Mouse (Mus musculus) right cerebral cortex, postnatal 14 days (tissue): ENCODE measurements around the gene Ucn.
A peak's percentile ranks its signal among the peaks of the same experiment; 100 is the strongest.

ENCODE experiments used
- DNase-seq: peaks from one replicate; pipeline ENCODE4 v3.0.0; 2022

The Ucn gene

GRCm38 (mm10) chr5:31105814-31106335 lies 32.8 kb downstream of the Ucn start, which contains the start of gene Dnajc5g:
Gene Dnajc5g (plus strand): TSS chr5:31106285.
- DNase-seq, result no peak

- no peak for DNase-seq
Measured at GRCm38 (mm10) chr5:31095711-31096480, 42.7 kb downstream of the Ucn start.

- DNase-seq, result peak; percentile 59
Measured at GRCm38 (mm10) chr5:31094799-31095691, 43.6 kb downstream of the Ucn start.

- no peak for DNase-seq
Measured at GRCm38 (mm10) chr5:31094100-31094798, 44.4 kb downstream of the Ucn start.

- DNase-seq, result peak; percentile 55
Measured at GRCm38 (mm10) chr5:31093151-31094041, 45.2 kb downstream of the Ucn start.

- peak; percentile 68 for DNase-seq
Measured at GRCm38 (mm10) chr5:31092231-31092975, 46.2 kb downstream of the Ucn start.
